Mouse (Mus musculus) MEL (cell line): ENCODE data around the gene Polr1d. TPM values are rescaled to one million over a fixed set of nuclear protein-coding genes. Genes with fewer than 3 reads are reported as not detected.

Experiments used
- DNase-seq: peaks from one replicate; pipeline ENCODE4 v3.0.0; 2011; ENCODE audit warnings: low read depth, low spot score
- H3K27ac ChIP-seq: 2 replicates; pipeline ENCODE4 v1.5.1; 2012; ENCODE audit warnings: low read depth, mild to moderate bottlenecking, control low read depth, low read length, moderate library complexity; ENCODE audit not compliant: control insufficient read depth
- H3K27me3 ChIP-seq, 2 experiments: fragments of 150-350 bp in 1 of 2; sonication (generic) in 1 of 2; 2 replicates each; pipeline ENCODE4 v1.6.1; 2012; ENCODE audit warnings: low read length in 2 of 2, mild to moderate bottlenecking in 2 of 2, improper control_type of control experiment in 1 of 2, moderate library complexity in 1 of 2; ENCODE audit not compliant: insufficient read depth in 2 of 2, control insufficient read depth in 1 of 2
- H3K36me3 ChIP-seq, 2 experiments: 2 replicates each; pipeline ENCODE4 v1.6.1; 2012 to 2014; ENCODE audit warnings: low read length in 2 of 2, improper control_type of control experiment in 1 of 2, inconsistent platforms in 1 of 2, mild to moderate bottlenecking in 1 of 2; ENCODE audit not compliant: insufficient read depth in 2 of 2, control insufficient read depth in 1 of 2
- H3K4me1 ChIP-seq, 2 experiments: fragments of 150-350 bp in 1 of 2; sonication (generic) in 1 of 2; 2 replicates each; pipeline ENCODE4 v1.6.1; 2012; ENCODE audit warnings: low read length in 2 of 2, improper control_type of control experiment in 1 of 2, mild to moderate bottlenecking in 1 of 2; ENCODE audit not compliant: insufficient read depth in 2 of 2, control insufficient read depth in 1 of 2
- H3K4me3 ChIP-seq, 2 experiments: fragments of 150-350 bp in 1 of 2; sonication (generic) in 1 of 2; 2 replicates each; pipeline ENCODE4 v1.5.1; 2012; ENCODE audit warnings: low read depth in 2 of 2, low read length in 2 of 2, mild to moderate bottlenecking in 2 of 2, moderate library complexity in 2 of 2, control low read depth in 1 of 2, improper control_type of control experiment in 1 of 2; ENCODE audit not compliant: control insufficient read depth in 1 of 2, insufficient read depth in 1 of 2
- H3K79me2 ChIP-seq: 2 replicates; pipeline ENCODE4 v1.6.1; 2012; ENCODE audit warnings: mild to moderate bottlenecking, low read length, moderate library complexity; ENCODE audit not compliant: control insufficient read depth, poor library complexity, insufficient read depth
- H3K9ac ChIP-seq: 2 replicates; pipeline ENCODE4 v1.6.1; 2012; ENCODE audit warnings: low read depth, mild to moderate bottlenecking, control low read depth, low read length, moderate library complexity; ENCODE audit not compliant: control insufficient read depth, poor library complexity, severe bottlenecking
- H3K9me3 ChIP-seq: fragments of 150-350 bp; sonication (generic); replicated peaks from 2 replicates; pipeline ENCODE4 v1.6.1; 2012; ENCODE audit warnings: mild to moderate bottlenecking, low read length, improper control_type of control experiment, moderate library complexity; ENCODE audit not compliant: insufficient read depth
- BHLHE40 ChIP-seq: IDR thresholded peaks from 2 replicates; pipeline ENCODE4 v1.6.1; 2012; ENCODE audit warnings: low read depth, mild to moderate bottlenecking, inconsistent platforms, low read length, improper control_type of control experiment, borderline replicate concordance
- CHD1 ChIP-seq: IDR thresholded peaks from 2 replicates; pipeline ENCODE4 v1.6.1; 2012; ENCODE audit warnings: low read depth, mild to moderate bottlenecking, inconsistent platforms, low read length, improper control_type of control experiment
- ETS1 ChIP-seq: IDR thresholded peaks from 2 replicates; pipeline ENCODE4 v1.6.1; 2012; ENCODE audit warnings: low read depth, mild to moderate bottlenecking, inconsistent platforms, low read length, improper control_type of control experiment, moderate library complexity
- GATA1 ChIP-seq: IDR thresholded peaks from 2 replicates; pipeline ENCODE4 v1.6.1; 2011; ENCODE audit warnings: low read depth, low read length, improper control_type of control experiment
- MAFK ChIP-seq: IDR thresholded peaks from 2 replicates; pipeline ENCODE4 v1.6.1; 2011; ENCODE audit warnings: low read depth, mild to moderate bottlenecking, low read length, improper control_type of control experiment, borderline replicate concordance
- MEF2A ChIP-seq: IDR thresholded peaks from 2 replicates; pipeline ENCODE4 v1.6.1; 2014; ENCODE audit warnings: low read depth, mild to moderate bottlenecking, inconsistent platforms, low read length, improper control_type of control experiment; ENCODE audit not compliant: poor library complexity, insufficient replicate concordance, severe bottlenecking; ENCODE audit errors: extremely low read depth
- POLR2A ChIP-seq, 2 experiments: IDR thresholded peaks; 2 replicates each; pipeline ENCODE4 v1.6.1; 2011 to 2012; ENCODE audit warnings: low read length in 2 of 2, mild to moderate bottlenecking in 2 of 2, control low read depth in 1 of 2, improper control_type of control experiment in 1 of 2, low read depth in 1 of 2, moderate library complexity in 1 of 2; ENCODE audit not compliant: control insufficient read depth in 1 of 2, insufficient read depth in 1 of 2, poor library complexity in 1 of 2
- POLR2AphosphoS5 ChIP-seq: IDR thresholded peaks from 2 replicates; pipeline ENCODE4 v1.6.1; 2012; ENCODE audit warnings: low read depth, borderline replicate concordance, mild to moderate bottlenecking, inconsistent platforms, low read length, moderate library complexity, mixed read lengths
- RCOR1 ChIP-seq: IDR thresholded peaks from 2 replicates; pipeline ENCODE4 v1.6.1; 2012; ENCODE audit warnings: low read depth, mild to moderate bottlenecking, inconsistent platforms, low read length, improper control_type of control experiment
- TAL1 ChIP-seq: IDR thresholded peaks from 2 replicates; pipeline ENCODE4 v1.6.1; 2012; ENCODE audit warnings: mild to moderate bottlenecking, inconsistent platforms, low read length, moderate library complexity, mixed read lengths
- TCF12 ChIP-seq: IDR thresholded peaks from 2 replicates; pipeline ENCODE4 v1.6.1; 2014; ENCODE audit warnings: low read depth, mild to moderate bottlenecking, inconsistent platforms, low read length, improper control_type of control experiment, moderate library complexity
- ZKSCAN1 ChIP-seq: IDR thresholded peaks from 2 replicates; pipeline ENCODE4 v1.6.1; 2012; ENCODE audit warnings: low read depth, mild to moderate bottlenecking, inconsistent platforms, low read length, improper control_type of control experiment, moderate library complexity
- ZMIZ1 ChIP-seq: IDR thresholded peaks from 2 replicates; pipeline ENCODE4 v1.6.1; 2012; ENCODE audit warnings: low read depth, mild to moderate bottlenecking, inconsistent platforms, low read length, improper control_type of control experiment, moderate library complexity
- ZNF384 ChIP-seq: IDR thresholded peaks from 2 replicates; pipeline ENCODE4 v1.6.1; 2012; ENCODE audit warnings: low read depth, mild to moderate bottlenecking, inconsistent platforms, low read length, improper control_type of control experiment
- polyA plus RNA-seq, 2 experiments: library from polyadenylated mRNA; stranded (reverse) in 1 of 2; unstranded in 1 of 2; fragments of >175 nt in 1 of 2; fragments of >200 nt in 1 of 2; gene quantifications; 2 replicates each; pipeline versions ENCODE4 v1.2.1 to v1.2.4; 2012; ENCODE audit warnings: low replicate concordance in 2 of 2, low read depth in 1 of 2; ENCODE audit not compliant: insufficient read length in 2 of 2, insufficient read depth in 1 of 2, missing spikeins in 1 of 2
- total RNA-seq: library from RNA; depleted of rRNA; stranded (reverse); fragments of 300-350 nt; gene quantifications from 2 replicates; pipeline ENCODE4 v1.2.3, GENCODE M21; 2012

Polr1d gene
- total and polyA plus RNA-seq, 3 experiments: 185 to 506 (median 388) TPM

- Histone ChIP-seq H3K4me3 (no peak overlapping the region), H3K9me3 (no peaks in the 10 kb centered on the region), H3K27me3 (no peaks in the 10 kb centered on the region), H3K4me1 (peaks cover 3 to 12% of the 10 kb centered on the region in 2 experiments), H3K79me2 (peaks cover 57% of the 10 kb centered on the region), H3K9ac (no peak overlapping the region), H3K27ac (no peak overlapping the region), H3K36me3 (peaks cover 0 to 13% of the 10 kb centered on the region in 2 experiments; a peak in 2 of 4 replicates)
- TF ChIP-seq ZMIZ1 (no peak), POLR2A (IDR thresholded peaks at IDR 0.05; ENCODE audit: control insufficient read depth in 1 of 2, insufficient read depth in 1 of 2, low read depth in 1 of 2, low read length in 2 of 2, poor library complexity in 1 of 2) (no peak), CHD1 (no peak), TAL1 (no peak), ETS1 (no peak), RCOR1 (no peak), GATA1 (no peak), TCF12 (no peak), ZKSCAN1 (no peak), ZNF384 (no peak)
- no peak for DNase-seq
Measured at GRCm38 (mm10) chr5:147056712-147057290, 20.0 kb upstream of the Polr1d start.

GRCm38 (mm10) chr5:147057626-147058414 lies 19.0 kb upstream of the Polr1d start:
- Histone ChIP-seq H3K4me3 (no peak overlapping the region), H3K79me2 (peaks cover 59% of the 10 kb centered on the region), H3K4me1 (peaks cover 4 to 12% of the 10 kb centered on the region in 2 experiments), H3K9ac (no peak overlapping the region), H3K27me3 (no peaks in the 10 kb centered on the region), H3K36me3 (peaks cover 2 to 15% of the 10 kb centered on the region in 2 experiments; a peak in 3 of 4 replicates), H3K27ac (no peak overlapping the region), H3K9me3 (no peaks in the 10 kb centered on the region)
- TF ChIP-seq MAFK: no peak
- no peak for TF ChIP-seq ETS1
- no peak for DNase-seq

GRCm38 (mm10) chr5:147058661-147059060 lies 18.2 kb upstream of the Polr1d start:
- Histone ChIP-seq H3K27ac (no peak overlapping the region), H3K4me3 (no peak overlapping the region), H3K79me2 (peaks cover 56% of the 10 kb centered on the region), H3K27me3 (no peaks in the 10 kb centered on the region)
- TF ChIP-seq ZMIZ1: no peak
- no peak for TF ChIP-seq MEF2A
- no peak for TF ChIP-seq GATA1
- no peak for TF ChIP-seq POLR2AphosphoS5
- no peak for TF ChIP-seq BHLHE40
- TF ChIP-seq, all 39 proteins: peak for 0
- peaks cover 8 to 19% of the 10 kb centered on the region in 2 experiments for H3K4me1 ChIP-seq
- no peak for DNase-seq
- no peak overlapping the region for H3K9ac ChIP-seq
- no peaks in the 10 kb centered on the region for H3K9me3 ChIP-seq
- H3K36me3 ChIP-seq: peaks cover 2 to 21% of the 10 kb centered on the region in 2 experiments; a peak in 3 of 4 replicates
